Mouse (Mus musculus) midbrain, embryonic 12.5 days (tissue): ENCODE data around the gene Lonp2. TPM values are rescaled to one million over a fixed set of nuclear protein-coding genes. Genes with fewer than 3 reads are reported as not detected.

Experiments
- ATAC-seq: fragments of 200-750 bp; cut with Nextera tagmentation; 2 replicates; pipeline ENCODE4 v1.8.0; 2017; ENCODE audit warnings: low read depth, moderate TSS enrichment, moderate library complexity; ENCODE audit not compliant: low FRiP score
- H3K27ac ChIP-seq: fragments of 300-500 bp; sonication (generic); replicated peaks from 2 replicates; pipeline ENCODE4 v1.5.1; 2016; ENCODE audit warnings: mild to moderate bottlenecking
- H3K27me3 ChIP-seq: fragments of 300-500 bp; sonication (generic); 2 replicates; pipeline ENCODE4 v1.6.1; 2016; ENCODE audit warnings: mild to moderate bottlenecking
- H3K36me3 ChIP-seq: fragments of 300-500 bp; sonication (generic); 2 replicates; pipeline ENCODE4 v1.6.1; 2016
- H3K4me1 ChIP-seq: fragments of 300-500 bp; sonication (generic); 2 replicates; pipeline ENCODE4 v1.6.1; 2016
- H3K4me2 ChIP-seq: fragments of 300-500 bp; sonication (generic); replicated peaks from 2 replicates; pipeline ENCODE4 v1.6.1; 2016; ENCODE audit warnings: mild to moderate bottlenecking, moderate library complexity
- H3K4me3 ChIP-seq: fragments of 300-500 bp; sonication (generic); 2 replicates; pipeline ENCODE4 v1.5.1; 2016; ENCODE audit warnings: mild to moderate bottlenecking
- H3K9ac ChIP-seq: fragments of 300-500 bp; sonication (generic); replicated peaks from 2 replicates; pipeline ENCODE4 v1.6.1; 2016; ENCODE audit warnings: mild to moderate bottlenecking, moderate library complexity
- H3K9me3 ChIP-seq: fragments of 300-500 bp; sonication (generic); 2 replicates; pipeline ENCODE4 v1.6.1; 2016; ENCODE audit warnings: mild to moderate bottlenecking
- WGBS: fragments of 180-500 bp; shearing (Covaris S2); methylation state at CpG from one replicate; pipeline ENCODE4 v1.1.7; 2016; 5-methylcytosine and 5-hydroxymethylcytosine counted together
- polyA plus RNA-seq: library from polyadenylated mRNA; unstranded; fragments of >200 nt; fragmentation: Nextera tagmentation; extraction: Ambion mirVana; gene quantifications from 2 replicates; pipeline ENCODE4 v1.2.1, GENCODE M21; 2016

Gene Lonp2
- polyA plus RNA-seq, 1 experiment from 2014 or later: 76.7 TPM

DNA sequence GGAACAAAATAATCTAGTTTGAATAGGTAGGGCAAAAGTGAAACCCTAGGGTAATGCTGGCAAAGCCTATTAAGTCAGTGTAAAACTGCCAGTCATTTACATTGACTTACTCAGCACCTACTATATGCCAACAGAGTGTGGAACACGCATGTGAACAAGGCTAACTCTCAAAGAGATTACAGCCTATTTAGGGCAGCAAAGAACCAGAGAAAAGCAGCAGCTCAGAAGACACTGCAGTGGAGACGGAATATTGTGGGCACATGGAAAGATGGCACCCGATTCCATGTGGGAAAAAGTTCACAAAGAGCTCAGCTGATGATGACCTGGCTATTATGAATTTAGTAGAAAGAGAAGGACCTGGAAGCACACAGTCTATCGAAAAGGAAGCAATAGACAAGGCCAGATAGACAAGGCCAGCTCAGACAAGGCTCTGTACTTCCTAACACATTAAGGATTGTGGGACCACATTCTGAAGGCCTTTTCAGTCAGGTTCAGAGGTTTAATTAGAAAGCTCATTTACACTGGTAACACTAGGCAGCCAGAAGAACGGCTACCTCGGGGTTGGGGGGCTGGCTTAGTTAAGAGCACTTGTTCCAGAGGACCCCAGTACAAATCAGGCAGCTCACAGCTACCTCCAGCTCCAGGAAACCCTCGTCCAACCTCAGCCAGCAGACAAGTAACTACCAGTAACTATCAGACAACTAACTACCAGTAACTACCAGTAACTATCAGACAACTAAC is 118.9 kb downstream of the Lonp2 start:
- no peaks in the 10 kb centered on the region for H3K27me3 ChIP-seq
- no peak for ATAC-seq
- H3K9me3 ChIP-seq: no peaks in the 10 kb centered on the region
- peaks cover 32% of the 10 kb centered on the region for H3K4me1 ChIP-seq
- no peaks in the 10 kb centered on the region for H3K36me3 ChIP-seq
- H3K9ac ChIP-seq: no peak overlapping the region
- 79% methylated on average over 7 of the region's 7 CpGs for WGBS
- no peak overlapping the region for H3K4me3 ChIP-seq
- no peak overlapping the region for H3K27ac ChIP-seq
- H3K4me2 ChIP-seq: peak overlapping the region; percentile 9; the same call in 1 of the 2 replicates

DNA sequence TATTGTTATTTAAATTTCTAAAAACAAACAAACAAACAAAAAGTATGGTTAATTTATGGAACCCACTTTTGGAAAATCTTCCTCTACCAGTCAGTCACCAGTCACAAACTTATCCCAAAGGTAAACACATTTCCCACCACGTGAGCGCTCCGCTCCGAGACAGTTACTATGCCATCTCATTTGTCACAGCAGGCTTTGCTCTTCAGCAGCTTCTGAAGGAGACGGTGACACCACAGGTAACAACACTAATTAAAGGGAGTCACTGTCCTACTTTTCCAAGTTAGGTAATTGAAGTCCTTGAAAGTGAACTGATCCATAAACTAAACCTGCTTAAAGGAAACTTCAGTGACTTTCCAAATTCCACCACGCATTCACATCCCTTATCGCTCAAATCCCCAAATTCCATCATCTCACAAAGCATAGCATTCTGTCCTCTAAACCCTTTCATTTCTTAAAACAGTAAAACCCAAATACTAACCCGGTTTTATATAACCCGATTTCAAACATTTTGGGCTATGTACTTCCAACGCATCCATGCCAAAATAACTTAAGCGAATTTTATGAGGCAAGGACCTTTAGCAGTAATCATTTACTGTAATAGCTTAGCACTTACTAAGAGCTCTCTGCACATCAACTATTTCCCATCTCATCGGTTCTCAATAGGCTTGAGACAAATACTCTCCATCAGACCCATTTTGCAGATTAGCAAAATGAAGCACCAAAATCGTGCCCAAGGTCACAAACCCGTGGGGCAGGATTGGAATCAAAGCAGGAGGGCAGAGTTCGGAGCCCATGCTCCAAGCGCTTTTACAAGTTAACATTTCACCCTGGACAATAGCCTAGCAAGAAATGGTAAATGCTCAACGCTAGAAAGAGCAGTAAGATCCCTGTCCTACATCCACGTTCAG is 120.7 kb downstream of the Lonp2 start:
- H3K27ac ChIP-seq: peak overlapping the region; percentile 98
- H3K9me3 ChIP-seq: no peaks in the 10 kb centered on the region
- peaks cover 32% of the 10 kb centered on the region for H3K4me1 ChIP-seq
- peak overlapping the region; percentile 96 for H3K4me3 ChIP-seq
- H3K9ac ChIP-seq: peak overlapping the region; percentile 99
- no peaks in the 10 kb centered on the region for H3K27me3 ChIP-seq
- no peak for ATAC-seq
- peak overlapping the region; percentile 84 for H3K4me2 ChIP-seq
- 5% methylated on average over 18 of the region's 18 CpGs for WGBS
- H3K36me3 ChIP-seq: no peaks in the 10 kb centered on the region

DNA sequence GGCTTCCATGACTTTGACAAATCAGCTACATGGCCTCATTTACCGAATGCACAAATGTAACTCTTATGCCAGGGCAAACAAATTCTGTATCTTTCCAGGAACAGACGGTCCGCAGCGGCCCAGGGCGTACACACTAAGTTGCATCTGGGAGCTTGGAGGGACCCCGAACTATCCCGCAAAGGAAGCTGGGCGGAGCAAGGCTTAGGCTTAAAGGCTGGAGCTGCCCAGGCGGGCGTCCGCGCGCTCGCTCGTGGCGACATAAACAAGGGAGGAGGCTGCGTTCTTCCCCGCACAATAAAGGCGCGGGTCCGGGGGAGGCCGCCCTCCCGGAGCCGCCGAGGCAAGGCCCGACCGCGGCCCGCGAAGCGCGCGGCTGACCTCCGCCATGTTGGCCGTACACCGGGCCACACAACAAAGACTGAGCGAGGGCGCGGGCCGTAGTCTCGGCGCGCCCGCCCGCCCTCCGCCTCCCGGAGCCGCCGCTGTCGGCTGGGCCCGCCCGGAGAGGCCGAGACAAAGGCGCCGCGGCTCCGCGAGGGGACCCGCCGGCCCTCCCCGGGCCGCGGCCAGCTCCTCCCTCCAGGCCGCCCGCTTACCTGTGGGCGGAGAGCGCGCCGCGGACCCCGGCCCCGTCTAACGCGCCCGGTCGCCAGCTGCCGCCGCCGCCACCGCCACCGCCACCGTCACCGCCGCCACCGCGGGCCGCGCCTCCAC is 121.5 kb downstream of the Lonp2 start, which contains the start of the genes Gm10638 and Siah1a:
Gm10638 (plus strand) TSS at position 479 of the 714 bp plus-strand sequence.
Siah1a (minus strand) TSS at position 714 of the 714 bp plus-strand sequence.
- Histone ChIP-seq H3K27me3 (no peaks in the 10 kb centered on the region), H3K4me3 (peak within 1 kb of the TSS; percentile 96), H3K27ac (peak within 1 kb of the TSS; percentile 98), H3K4me1 (peaks cover 32% of the 10 kb centered on the region), H3K9me3 (no peaks in the 10 kb centered on the region), H3K4me2 (peak within 1 kb of the TSS; percentile 84), H3K36me3 (no peaks in the 10 kb centered on the region), H3K9ac (peak within 1 kb of the TSS; percentile 99)
- under 1% methylated on average over 44 of the region's 88 CpGs for WGBS
- ATAC-seq: peak; percentile 87

GRCm38 (mm10) chr8:86745935-86746441 is 122.1 kb downstream of the Lonp2 start:
- WGBS: 0% methylated on average over 59 of the region's 70 CpGs

GRCm38 (mm10) chr8:86746511-86746910 is 122.7 kb downstream of the Lonp2 start:
- peak overlapping the region; percentile 98; the same call in 1 of the 2 replicates for H3K27ac ChIP-seq
- peaks cover 28% of the 10 kb centered on the region for H3K4me1 ChIP-seq
- peak overlapping the region; percentile 96 for H3K4me3 ChIP-seq
- no peaks in the 10 kb centered on the region for H3K36me3 ChIP-seq
- H3K4me2 ChIP-seq: peak overlapping the region; percentile 84
- no peak for ATAC-seq
- H3K9ac ChIP-seq: peak overlapping the region; percentile 99
- no peaks in the 10 kb centered on the region for H3K9me3 ChIP-seq
- H3K27me3 ChIP-seq: no peaks in the 10 kb centered on the region
- WGBS: under 1% methylated on average over 11 of the region's 11 CpGs

More at GRCm38 (mm10) chr8:86745935-86746441, 122.1 kb downstream of the Lonp2 start:
- H3K36me3 ChIP-seq: no peaks in the 10 kb centered on the region
- no peaks in the 10 kb centered on the region for H3K9me3 ChIP-seq
- peak overlapping the region; percentile 99 for H3K9ac ChIP-seq
- H3K4me1 ChIP-seq: peaks cover 31% of the 10 kb centered on the region
- H3K4me3 ChIP-seq: peak overlapping the region; percentile 96
- H3K27me3 ChIP-seq: no peaks in the 10 kb centered on the region
- ATAC-seq: peak; percentile 82
- H3K27ac ChIP-seq: peak overlapping the region; percentile 98
- peak overlapping the region; percentile 84 for H3K4me2 ChIP-seq

DNA sequence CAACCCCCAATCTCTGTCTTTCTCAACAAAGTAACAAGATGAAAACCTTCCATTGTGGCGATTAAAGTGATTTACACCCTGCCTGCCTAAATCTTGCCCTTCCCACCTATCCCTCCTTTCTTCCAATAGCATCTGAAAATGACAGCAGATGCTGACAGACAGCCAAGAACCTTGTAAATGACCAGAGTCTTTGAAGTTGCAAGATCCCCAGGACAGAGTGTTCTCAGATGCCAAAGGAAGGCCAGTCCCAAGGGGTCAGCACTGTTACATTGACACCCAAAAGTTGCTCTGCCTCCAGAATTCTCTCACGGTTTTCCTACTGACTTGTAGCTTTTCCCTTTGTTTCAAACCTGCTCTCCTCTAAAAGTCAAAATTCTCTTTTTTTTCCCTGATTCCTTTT is 126.0 kb downstream of the Lonp2 start:
- no peaks in the 10 kb centered on the region for H3K27me3 ChIP-seq
- no peak overlapping the region for H3K4me3 ChIP-seq
- H3K4me1 ChIP-seq: peaks cover 8% of the 10 kb centered on the region
- WGBS: 54% methylated on average over 2 of the region's 2 CpGs
- H3K27ac ChIP-seq: no peak overlapping the region
- H3K9me3 ChIP-seq: no peaks in the 10 kb centered on the region
- no peak overlapping the region for H3K4me2 ChIP-seq
- no peaks in the 10 kb centered on the region for H3K36me3 ChIP-seq
- no peak for ATAC-seq
- no peak overlapping the region for H3K9ac ChIP-seq

GRCm38 (mm10) chr8:86756948-86757733 is 133.3 kb downstream of the Lonp2 start:
- no peak overlapping the region for H3K4me3 ChIP-seq
- H3K4me1 ChIP-seq: peaks cover 5% of the 10 kb centered on the region; the same call in 1 of the 2 replicates
- no peaks in the 10 kb centered on the region for H3K9me3 ChIP-seq
- no peak overlapping the region for H3K9ac ChIP-seq
- H3K27ac ChIP-seq: no peak overlapping the region
- peak overlapping the region; percentile 40 for H3K4me2 ChIP-seq
- no peaks in the 10 kb centered on the region for H3K36me3 ChIP-seq
- no peaks in the 10 kb centered on the region for H3K27me3 ChIP-seq
- 19% methylated on average over 23 of the region's 23 CpGs for WGBS
- no peak for ATAC-seq

GRCm38 (mm10) chr8:86758651-86759050 is 134.8 kb downstream of the Lonp2 start:
- Histone ChIP-seq H3K9ac (no peak overlapping the region), H3K27ac (no peak overlapping the region), H3K4me1 (peaks cover 5% of the 10 kb centered on the region; the same call in 1 of the 2 replicates), H3K36me3 (no peaks in the 10 kb centered on the region), H3K27me3 (no peaks in the 10 kb centered on the region), H3K9me3 (no peaks in the 10 kb centered on the region), H3K4me3 (no peak overlapping the region), H3K4me2 (no peak overlapping the region)
- no peak for ATAC-seq
- 75% methylated on average over 3 of the region's 3 CpGs for WGBS

GRCm38 (mm10) chr8:86759090-86759491 is 135.2 kb downstream of the Lonp2 start:
- Histone ChIP-seq H3K36me3 (no peaks in the 10 kb centered on the region), H3K9ac (no peak overlapping the region), H3K4me2 (no peak overlapping the region), H3K4me1 (peaks cover 5% of the 10 kb centered on the region; the same call in 1 of the 2 replicates), H3K9me3 (no peaks in the 10 kb centered on the region), H3K27ac (no peak overlapping the region), H3K27me3 (no peaks in the 10 kb centered on the region), H3K4me3 (no peak overlapping the region)
- 60% methylated on average over 4 of the region's 4 CpGs for whole genome bisulfite sequencing
- ATAC-seq: no peak

GRCm38 (mm10) chr8:86760746-86761145 is 136.9 kb downstream of the Lonp2 start:
- no peaks in the 10 kb centered on the region for H3K36me3 ChIP-seq
- H3K4me3 ChIP-seq: no peak overlapping the region
- no peaks in the 10 kb centered on the region for H3K27me3 ChIP-seq
- no peak overlapping the region for H3K27ac ChIP-seq
- H3K4me1 ChIP-seq: peaks cover 5% of the 10 kb centered on the region; the same call in 1 of the 2 replicates
- ATAC-seq: no peak
- 58% methylated on average over 6 of the region's 6 CpGs for WGBS
- no peak overlapping the region for H3K4me2 ChIP-seq
- H3K9ac ChIP-seq: no peak overlapping the region
- no peaks in the 10 kb centered on the region for H3K9me3 ChIP-seq

DNA sequence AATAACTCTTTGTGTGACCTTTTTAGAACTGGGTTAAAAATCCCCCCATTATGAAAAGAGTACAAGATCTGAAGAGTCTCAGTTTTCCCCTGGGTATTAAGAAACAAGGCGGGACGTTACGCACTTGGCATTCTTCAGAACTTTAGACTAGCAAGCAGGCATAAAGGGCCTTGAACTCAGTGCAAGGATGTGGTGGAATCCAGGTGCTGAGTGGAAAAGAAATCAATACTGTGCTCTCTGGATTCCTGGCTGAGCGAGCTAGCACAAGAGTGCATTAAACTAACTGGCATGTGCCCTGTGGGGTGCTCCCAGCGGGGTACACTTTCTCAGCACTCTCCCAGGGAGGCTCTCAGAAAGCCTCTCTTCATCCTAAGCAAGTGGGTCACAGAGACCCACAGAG is 139.0 kb downstream of the Lonp2 start:
- Histone ChIP-seq H3K4me3 (no peak overlapping the region), H3K27me3 (no peaks in the 10 kb centered on the region), H3K27ac (no peak overlapping the region), H3K4me1 (no peaks in the 10 kb centered on the region), H3K36me3 (no peaks in the 10 kb centered on the region), H3K4me2 (no peak overlapping the region), H3K9me3 (no peaks in the 10 kb centered on the region), H3K9ac (no peak overlapping the region)
- no peak for ATAC-seq
- 50% methylated on average over 5 of the region's 5 CpGs for WGBS
